Mouse (Mus musculus): ENCODE results near the gene Ncl. TPM values are rescaled to one million over a fixed set of nuclear protein-coding genes. Genes with fewer than 3 reads are reported as not detected.

The Ncl gene
- total and polyA plus RNA-seq, 3 experiments: 387 to 2,262 (median 1,241) TPM

DNA sequence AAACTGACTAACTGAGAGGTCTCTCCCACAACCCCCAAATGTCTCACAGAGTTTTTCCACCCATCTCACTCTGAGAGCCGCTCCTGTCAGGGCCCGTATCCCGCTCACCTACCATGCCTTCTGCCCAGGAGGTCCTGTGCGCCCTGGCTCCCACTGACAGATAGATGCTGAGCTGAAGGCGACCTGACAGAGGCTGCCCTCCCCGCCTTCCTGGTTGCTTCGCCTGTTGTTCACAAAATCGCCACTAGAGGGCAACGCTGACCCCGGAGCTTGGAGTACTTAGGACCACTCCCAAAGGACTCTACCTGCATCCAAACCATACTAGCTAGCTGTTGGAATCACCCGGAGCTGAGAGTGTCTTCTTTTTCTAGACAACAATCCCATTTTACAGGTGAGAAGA, 30.0 kb upstream of the Ncl start:
- Histone ChIP-seq H3K4me1 (ENCODE audit: insufficient read depth, low read depth, low read length) (peaks cover 33% of the 10 kb centered on the region), H3K27me3 (ENCODE audit: insufficient read depth, low read length) (peaks cover 60% of the 10 kb centered on the region), H3K4me3 (ENCODE audit: low read depth, low read length) (no peak overlapping the region), H3K36me3 (replicated peaks) (no peaks in the 10 kb centered on the region), H3K9me3 (replicated peaks) (no peaks in the 10 kb centered on the region)
- ATAC-seq (ENCODE audit: extremely low read depth, insufficient number of reproducible peaks, low FRiP score, poor library complexity, severe bottlenecking) (peak; percentile 54; the same call in 1 of the 2 replicates), DNase-seq (ENCODE audit: low spot score) (peak; percentile 60)
- TF ChIP-seq CTCF (IDR thresholded peaks at IDR 0.05; ENCODE audit: low read depth, low read length) (peak; percentile 98), GATA1 (IDR thresholded peaks at IDR 0.05; ENCODE audit: borderline replicate concordance, low read length) (no peak)

DNA sequence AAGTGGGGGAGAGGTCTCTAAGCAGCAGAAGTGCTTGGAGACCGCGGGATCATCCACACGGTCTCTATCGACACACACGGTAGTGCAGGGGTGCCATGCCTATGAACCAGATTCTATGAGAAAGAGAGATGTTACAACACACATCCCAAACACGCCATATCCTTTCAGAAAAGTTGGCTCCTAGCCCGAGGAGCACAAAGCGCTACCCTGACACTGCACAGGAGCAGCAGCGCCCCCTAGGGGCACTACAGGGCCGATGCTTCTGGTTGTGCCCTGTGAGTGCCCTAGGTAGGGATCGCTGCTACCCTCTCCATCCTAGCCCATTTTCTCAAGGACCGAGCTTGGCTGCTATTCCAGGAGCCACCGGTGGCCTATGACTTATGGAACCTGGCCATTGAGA, 21.8 kb upstream of the Ncl start:
- Histone ChIP-seq H3K4me1 (ENCODE audit: insufficient read depth, low read depth, low read length) (peaks cover 7% of the 10 kb centered on the region), H3K36me3 (replicated peaks) (no peaks in the 10 kb centered on the region), H3K27me3 (ENCODE audit: insufficient read depth, low read length) (peaks cover 66% of the 10 kb centered on the region), H3K4me3 (ENCODE audit: low read depth, low read length) (no peak overlapping the region), H3K9me3 (replicated peaks) (no peaks in the 10 kb centered on the region)
- DNase-seq (ENCODE audit: low spot score) (peak; percentile 58), ATAC-seq (ENCODE audit: extremely low read depth, insufficient number of reproducible peaks, low FRiP score, poor library complexity, severe bottlenecking) (no peak)
- TF ChIP-seq CTCF (IDR thresholded peaks at IDR 0.05; ENCODE audit: low read depth, low read length) (peak; percentile 97), GATA1 (IDR thresholded peaks at IDR 0.05; ENCODE audit: borderline replicate concordance, low read length) (no peak), GATA2 (IDR thresholded peaks at IDR 0.05; ENCODE audit: borderline replicate concordance, low read depth, low read length) (no peak), POLR2AphosphoS5 (IDR thresholded peaks at IDR 0.05; ENCODE audit: insufficient replicate concordance, low read depth, low read length) (no peak), TAL1 (conservative IDR thresholded peaks at IDR 0.05; ENCODE audit: low read depth, low read length) (no peak)

DNA sequence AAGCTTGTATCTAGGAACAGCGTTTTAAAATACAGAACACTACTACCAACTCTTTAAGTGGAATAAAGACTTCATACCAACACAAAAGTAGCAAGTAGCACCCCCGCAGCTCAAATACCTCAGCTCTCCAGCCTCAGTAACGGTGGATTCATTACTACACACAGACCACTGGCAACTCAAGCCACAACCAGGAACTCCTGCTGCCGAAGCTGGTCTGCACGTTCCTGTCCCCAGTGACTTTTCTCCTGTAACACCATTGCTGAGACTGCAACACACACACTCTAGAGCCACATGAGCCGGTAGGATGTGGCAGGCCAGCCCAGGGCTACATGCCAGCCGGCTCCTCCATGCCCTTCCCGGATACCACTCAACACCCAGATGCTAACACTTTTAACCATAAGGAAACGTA, 20.0 kb upstream of the Ncl start:
- Histone ChIP-seq H3K4me1 (ENCODE audit: insufficient read depth, low read depth, low read length) (peaks cover 7% of the 10 kb centered on the region), H3K36me3 (replicated peaks) (no peaks in the 10 kb centered on the region), H3K9me3 (replicated peaks) (no peaks in the 10 kb centered on the region), H3K27me3 (ENCODE audit: insufficient read depth, low read length) (peaks cover 49% of the 10 kb centered on the region), H3K4me3 (ENCODE audit: low read depth, low read length) (no peak overlapping the region)
- TF ChIP-seq POLR2AphosphoS5 (IDR thresholded peaks at IDR 0.05; ENCODE audit: insufficient replicate concordance, low read depth, low read length): no peak
- DNase-seq (ENCODE audit: low spot score) (no peak), ATAC-seq (ENCODE audit: extremely low read depth, insufficient number of reproducible peaks, low FRiP score, poor library complexity, severe bottlenecking) (no peak)

GRCm38 (mm10) chr1:86378662-86379061, 19.5 kb upstream of the Ncl start:
- Histone ChIP-seq H3K4me3 (ENCODE audit: low read depth, low read length) (no peak overlapping the region), H3K9me3 (replicated peaks) (no peaks in the 10 kb centered on the region), H3K27me3 (ENCODE audit: insufficient read depth, low read length) (peaks cover 48% of the 10 kb centered on the region), H3K36me3 (replicated peaks) (no peaks in the 10 kb centered on the region), H3K4me1 (ENCODE audit: insufficient read depth, low read depth, low read length) (peaks cover 7% of the 10 kb centered on the region)
- no peak for DNase-seq (ENCODE audit: low spot score)
- no peak for ATAC-seq (ENCODE audit: extremely low read depth, insufficient number of reproducible peaks, low FRiP score, poor library complexity, severe bottlenecking)
- TF ChIP-seq GATA1 (IDR thresholded peaks at IDR 0.05; ENCODE audit: borderline replicate concordance, low read length) (no peak), GATA2 (IDR thresholded peaks at IDR 0.05; ENCODE audit: borderline replicate concordance, low read depth, low read length) (no peak), CTCF (IDR thresholded peaks at IDR 0.05; ENCODE audit: low read depth, low read length) (no peak), POLR2AphosphoS5 (IDR thresholded peaks at IDR 0.05; ENCODE audit: insufficient replicate concordance, low read depth, low read length) (no peak), TAL1 (conservative IDR thresholded peaks at IDR 0.05; ENCODE audit: low read depth, low read length) (no peak)

DNA sequence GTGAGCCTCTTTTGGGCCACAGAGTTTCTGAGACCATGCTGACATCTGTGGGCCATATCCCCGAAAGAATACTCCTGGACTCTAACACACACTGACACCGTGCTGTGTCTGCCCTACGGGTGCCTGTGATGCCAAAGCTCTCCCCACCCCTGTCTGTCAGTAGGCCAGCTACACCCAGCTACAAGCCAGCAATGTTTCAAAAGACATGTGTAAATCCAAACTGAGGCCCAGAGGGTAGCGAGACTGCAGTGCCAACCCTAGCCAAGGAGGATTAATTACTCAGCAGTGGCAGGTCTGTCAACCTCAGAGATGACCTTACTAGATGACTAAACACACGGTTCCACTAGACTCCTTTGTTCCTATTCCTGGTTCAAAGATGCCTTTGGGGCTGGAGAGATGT, 17.2 kb upstream of the Ncl start:
- Histone ChIP-seq H3K4me1 (ENCODE audit: insufficient read depth, low read depth, low read length) (peaks cover 7% of the 10 kb centered on the region), H3K4me3 (ENCODE audit: low read depth, low read length) (no peak overlapping the region), H3K9me3 (replicated peaks) (no peaks in the 10 kb centered on the region), H3K36me3 (replicated peaks) (peaks cover 10% of the 10 kb centered on the region), H3K27me3 (ENCODE audit: insufficient read depth, low read length) (peaks cover 36% of the 10 kb centered on the region)
- TF ChIP-seq POLR2AphosphoS5 (IDR thresholded peaks at IDR 0.05; ENCODE audit: insufficient replicate concordance, low read depth, low read length): no peak
- TF ChIP-seq TAL1 (conservative IDR thresholded peaks at IDR 0.05; ENCODE audit: low read depth, low read length): no peak
- TF ChIP-seq GATA1 (IDR thresholded peaks at IDR 0.05; ENCODE audit: borderline replicate concordance, low read length): no peak
- no peak for TF ChIP-seq GATA2 (IDR thresholded peaks at IDR 0.05; ENCODE audit: borderline replicate concordance, low read depth, low read length)
- no peak for TF ChIP-seq CTCF (IDR thresholded peaks at IDR 0.05; ENCODE audit: low read depth, low read length)
- no peak for ATAC-seq (ENCODE audit: extremely low read depth, insufficient number of reproducible peaks, low FRiP score, poor library complexity, severe bottlenecking)
- DNase-seq (ENCODE audit: low spot score): no peak

- no peaks in the 10 kb centered on the region for H3K9me3 ChIP-seq (replicated peaks)
- H3K4me1 ChIP-seq (ENCODE audit: insufficient read depth, low read depth, low read length): peaks cover 1% of the 10 kb centered on the region; the same call in 1 of the 2 replicates
- peaks cover 10% of the 10 kb centered on the region for H3K27me3 ChIP-seq (ENCODE audit: insufficient read depth, low read length)
- no peak overlapping the region for H3K4me3 ChIP-seq (ENCODE audit: low read depth, low read length)
- TF ChIP-seq GATA1 (IDR thresholded peaks at IDR 0.05; ENCODE audit: borderline replicate concordance, low read length) (no peak), CTCF (IDR thresholded peaks at IDR 0.05; ENCODE audit: low read depth, low read length) (peak; percentile 98)
- H3K36me3 ChIP-seq (replicated peaks): peaks cover 21% of the 10 kb centered on the region
- DNase-seq (ENCODE audit: low spot score) (peak; percentile 62), ATAC-seq (ENCODE audit: extremely low read depth, insufficient number of reproducible peaks, low FRiP score, poor library complexity, severe bottlenecking) (peak; percentile 75)
Observed at GRCm38 (mm10) chr1:86371997-86372396, 12.8 kb upstream of the Ncl start.

- DNase-seq (ENCODE audit: low spot score) (no peak), ATAC-seq (ENCODE audit: extremely low read depth, insufficient number of reproducible peaks, low FRiP score, poor library complexity, severe bottlenecking) (no peak)
- TF ChIP-seq CTCF (IDR thresholded peaks at IDR 0.05; ENCODE audit: low read depth, low read length) (no peak), POLR2AphosphoS5 (IDR thresholded peaks at IDR 0.05; ENCODE audit: insufficient replicate concordance, low read depth, low read length) (no peak)
- peaks cover 38% of the 10 kb centered on the region for H3K36me3 ChIP-seq (replicated peaks)
- no peaks in the 10 kb centered on the region for H3K9me3 ChIP-seq (replicated peaks)
- H3K4me3 ChIP-seq (ENCODE audit: low read depth, low read length): no peak overlapping the region
- no peaks in the 10 kb centered on the region for H3K27me3 ChIP-seq (ENCODE audit: insufficient read depth, low read length)
- H3K4me1 ChIP-seq (ENCODE audit: insufficient read depth, low read depth, low read length): peaks cover 6% of the 10 kb centered on the region
Observed at GRCm38 (mm10) chr1:86368086-86368485, 8.9 kb upstream of the Ncl start.

Measured in G1E (cell line).